Mouse (Mus musculus) left cerebral cortex, adult 8-10 months (tissue): ENCODE measurements around the gene Ggn. TPM values are rescaled to one million over a fixed set of nuclear protein-coding genes. Genes with fewer than 3 reads are reported as not detected.
A peak's percentile ranks its signal among the peaks of the same experiment; 100 is the strongest.
"Not testable (repeated sequence)": the region's sequence is repeated elsewhere in the genome, so short reads cannot be mapped to it uniquely, and the experiment has no call there.

ENCODE experiments used
- DNase-seq, 2 experiments: peaks; one replicate each; pipeline ENCODE4 v3.0.0; 2022; ENCODE audit warnings: low spot score in 2 of 2
- total RNA-seq, 4 experiments: library from RNA; stranded (reverse); gene quantifications; 2 replicates each; pipeline ENCODE4 v1.2.4; 2022

Gene Ggn
- total RNA-seq, 4 experiments from 2014 or later = 0.54 to 1.7 (median 0.67) TPM

DNA sequence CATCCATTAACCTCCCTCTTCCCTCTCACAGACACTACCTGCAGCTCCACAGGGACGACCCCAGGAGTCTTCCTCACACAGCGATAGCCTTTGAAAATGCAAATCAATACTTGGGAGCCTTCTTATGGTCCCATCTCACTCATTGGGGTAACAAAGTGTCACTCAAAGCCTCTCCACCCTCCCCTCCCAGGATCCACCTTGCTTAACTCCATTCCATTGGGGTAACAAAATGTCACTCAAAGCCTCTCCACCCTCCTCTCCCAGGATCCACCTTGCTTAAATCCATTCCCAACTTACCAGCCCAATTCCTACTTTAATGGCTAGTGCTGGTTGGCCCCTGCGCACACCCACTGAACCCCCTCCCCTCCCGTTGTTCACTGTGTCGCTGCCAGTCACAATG, 11.7 kb upstream of the Ggn start:
- DNase-seq = no peak

GRCm38 (mm10) chr7:29162294-29162693, 7.7 kb upstream of the Ggn start:
- DNase-seq = no peak

DNA sequence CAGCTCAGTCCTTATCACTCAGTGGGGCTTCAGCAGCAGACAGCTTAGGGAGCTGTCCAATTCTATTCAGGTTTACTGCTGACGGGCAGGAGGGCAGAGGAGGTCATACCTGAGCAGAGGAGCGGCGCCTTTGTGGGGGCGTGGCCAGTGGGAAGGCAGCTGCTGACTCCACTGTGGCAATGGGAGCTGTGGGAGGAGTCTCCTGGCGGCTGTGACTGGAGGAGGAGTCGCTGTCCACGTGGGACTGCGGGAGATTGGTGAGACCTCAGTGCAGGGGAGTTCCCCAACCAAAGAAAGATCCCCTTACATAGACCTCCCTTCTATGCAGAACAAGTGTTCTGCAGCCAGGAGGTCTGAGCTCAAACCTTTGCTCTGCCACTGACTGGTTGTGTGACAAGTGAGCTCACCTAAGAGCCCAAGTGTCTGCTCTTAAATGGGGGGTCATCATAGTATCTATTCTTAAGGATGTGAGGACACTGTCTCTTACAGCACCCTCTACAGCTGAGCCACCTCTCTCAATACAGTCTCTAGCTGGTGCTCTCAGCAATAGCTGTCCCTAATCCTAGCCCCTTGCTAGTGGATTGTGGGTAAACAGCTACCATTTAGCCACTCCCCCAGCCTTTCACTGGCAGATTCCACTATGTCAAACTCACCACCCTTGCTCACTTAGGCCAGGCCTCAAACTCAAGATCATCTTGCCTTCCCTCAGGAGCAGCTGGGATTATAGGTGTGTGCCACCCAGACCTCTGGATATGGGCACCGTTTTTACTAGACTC, 7.1 kb upstream of the Ggn start:
- DNase-seq = no peak

DNA sequence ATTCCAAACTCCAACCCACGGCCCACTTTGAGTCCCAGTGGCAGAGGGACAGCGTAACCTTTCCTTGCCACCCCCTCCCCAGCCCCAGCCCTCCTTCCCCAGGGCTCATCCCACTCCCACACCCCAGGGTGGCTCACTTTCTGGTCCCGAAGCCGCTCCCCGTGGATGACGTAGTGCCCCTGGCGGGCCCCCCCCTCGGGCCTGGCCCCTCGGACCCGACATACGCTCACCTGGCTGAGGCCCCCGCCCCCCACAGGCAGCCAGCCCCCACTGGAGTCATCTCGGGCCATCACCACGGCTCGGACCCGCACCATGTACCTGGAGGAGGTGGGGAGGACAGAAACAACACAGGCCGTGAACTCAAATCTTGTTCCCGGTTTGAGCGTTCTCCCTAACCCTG, 2.4 kb upstream of the Ggn start:
- DNase-seq = no peak

DNA sequence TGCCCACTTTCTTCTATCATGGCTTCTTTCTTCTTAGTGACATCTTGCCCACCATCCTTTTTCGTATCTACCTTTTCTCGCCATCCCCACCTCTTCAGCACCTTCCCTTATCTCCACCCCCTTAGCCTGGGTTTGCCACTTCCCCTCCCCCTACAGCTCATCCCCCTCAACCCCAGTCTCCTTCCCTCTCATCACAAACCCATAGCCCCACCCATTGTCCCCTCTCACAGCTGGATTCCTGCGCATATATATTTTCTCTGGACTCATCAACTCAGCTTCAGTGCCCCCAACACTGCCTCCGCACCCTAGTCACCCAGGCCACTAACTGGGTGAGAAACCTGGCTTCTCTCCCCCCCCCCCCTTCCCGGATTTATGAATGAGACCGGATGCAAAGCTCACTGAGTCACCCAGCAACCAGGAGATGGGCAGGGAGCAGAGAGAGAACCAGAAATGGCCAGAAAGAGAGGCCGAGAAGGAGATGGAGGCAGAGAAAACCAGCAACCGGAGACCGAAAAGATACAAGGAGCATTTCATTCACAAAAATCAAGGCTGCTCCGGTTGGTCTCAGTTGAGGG, 1.8 kb upstream of the Ggn start:
- DNase-seq = no peak

- DNase-seq = peak in 1 of 2 experiments; percentile 41
Measured at GRCm38 (mm10) chr7:29168791-29169230, 1.2 kb upstream of the Ggn start.

DNA sequence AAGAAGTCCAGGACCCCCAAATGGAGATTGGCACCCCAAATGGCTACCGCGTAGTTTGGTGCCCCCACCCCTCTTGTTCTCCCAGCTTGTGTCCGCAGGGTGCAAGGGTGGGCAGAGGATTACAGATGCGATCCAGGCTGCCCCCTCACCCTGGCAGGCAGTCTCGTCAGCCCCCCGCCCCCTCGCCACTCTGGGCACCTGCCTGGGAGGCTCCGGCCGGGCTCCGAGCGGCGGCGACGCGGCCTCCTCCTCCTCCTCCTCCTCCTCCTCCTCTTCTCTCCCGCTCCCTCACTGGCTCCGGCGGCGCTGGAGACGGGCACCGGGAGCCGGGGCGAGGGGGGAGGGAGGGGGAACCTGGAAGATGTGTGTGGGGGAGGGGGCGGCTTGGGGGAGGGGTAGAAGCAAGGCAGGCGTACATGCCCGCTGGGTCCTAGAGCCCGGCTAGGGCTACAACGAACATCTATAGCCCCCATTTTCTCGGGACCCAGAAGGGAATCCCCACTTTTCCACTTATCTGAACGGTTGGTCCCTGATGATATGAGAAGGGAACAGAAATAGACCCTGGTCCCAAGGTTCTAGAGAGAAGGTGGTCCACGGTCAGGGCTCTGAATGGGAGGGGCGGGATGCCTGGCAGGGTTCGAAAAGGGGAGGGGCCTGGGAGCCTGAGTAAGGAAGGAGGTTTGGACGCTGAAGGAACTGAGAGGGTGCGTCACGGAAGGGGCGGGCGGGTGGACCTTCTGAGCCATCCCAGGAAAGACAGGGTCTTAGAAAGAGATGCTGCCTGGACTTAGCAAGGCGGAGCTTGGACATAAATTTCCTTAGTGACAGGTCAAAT, 562 bp upstream of the Ggn start:
- DNase-seq = peak; percentile 69 to 84

DNA sequence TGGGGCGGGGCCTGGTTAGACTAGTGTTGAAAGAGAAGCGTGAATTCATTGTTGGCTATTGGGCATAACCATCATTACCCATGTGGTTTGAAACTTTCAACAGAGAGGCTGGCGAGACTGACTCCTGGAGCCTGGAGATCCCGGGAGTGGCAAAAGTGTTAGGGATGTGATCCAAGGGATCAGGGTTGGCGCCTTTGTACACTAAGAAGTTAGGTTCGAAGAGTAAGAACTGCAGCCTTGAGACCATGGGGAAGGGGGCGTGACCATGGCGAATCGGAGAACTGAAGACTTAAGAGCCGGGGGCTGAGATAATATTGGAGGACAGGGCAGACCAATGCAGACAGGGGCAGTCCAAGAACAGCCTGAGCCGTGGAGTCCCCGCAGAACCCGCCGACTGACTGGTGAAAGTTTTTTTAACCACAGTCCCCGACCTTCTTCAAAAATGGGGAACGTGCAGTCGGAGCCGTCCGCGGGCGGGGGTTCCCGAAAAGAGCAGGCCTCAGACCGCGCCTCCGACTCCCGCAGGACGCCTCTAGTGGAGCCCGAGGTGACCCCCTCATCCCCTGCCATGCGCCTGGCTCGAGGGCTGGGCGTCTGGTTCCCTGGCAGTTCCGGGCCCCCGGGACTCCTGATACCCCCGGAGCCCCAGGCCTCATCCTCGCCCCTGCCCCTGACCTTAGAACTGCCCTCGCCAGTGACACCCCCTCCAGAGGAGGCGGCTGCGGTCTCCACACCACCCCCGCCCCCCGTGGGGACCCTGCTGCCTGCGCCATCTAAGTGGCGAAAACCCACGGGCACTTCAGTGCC, 948 bp downstream of the Ggn start:
- DNase-seq = no peak

DNA sequence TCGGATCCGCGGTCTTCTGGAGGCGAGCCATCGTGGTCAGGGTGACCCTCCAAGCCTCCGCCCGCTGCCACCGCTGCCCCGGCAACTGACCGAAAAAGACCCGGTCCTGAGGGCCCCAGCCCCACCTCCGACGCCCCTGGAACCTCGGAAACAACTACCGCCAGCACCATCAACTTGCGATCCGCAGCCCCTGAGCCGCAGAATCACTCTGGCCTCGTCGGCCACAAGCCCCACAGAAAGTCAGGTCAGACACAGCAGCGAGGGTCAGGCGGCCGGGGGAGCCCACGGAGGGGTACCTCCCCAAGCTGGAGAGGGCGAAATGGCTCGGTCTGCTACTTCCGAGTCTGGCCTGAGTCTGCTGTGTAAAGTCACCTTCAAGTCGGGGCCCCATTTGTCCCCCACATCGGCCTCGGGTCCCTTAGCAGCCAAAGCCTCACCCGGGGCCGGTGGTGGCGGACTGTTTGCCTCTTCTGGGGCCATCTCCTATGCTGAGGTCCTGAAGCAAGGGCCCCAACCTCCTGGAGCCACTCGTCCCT, 1.6 kb downstream of the Ggn start:
- no peak for DNase-seq

DNA sequence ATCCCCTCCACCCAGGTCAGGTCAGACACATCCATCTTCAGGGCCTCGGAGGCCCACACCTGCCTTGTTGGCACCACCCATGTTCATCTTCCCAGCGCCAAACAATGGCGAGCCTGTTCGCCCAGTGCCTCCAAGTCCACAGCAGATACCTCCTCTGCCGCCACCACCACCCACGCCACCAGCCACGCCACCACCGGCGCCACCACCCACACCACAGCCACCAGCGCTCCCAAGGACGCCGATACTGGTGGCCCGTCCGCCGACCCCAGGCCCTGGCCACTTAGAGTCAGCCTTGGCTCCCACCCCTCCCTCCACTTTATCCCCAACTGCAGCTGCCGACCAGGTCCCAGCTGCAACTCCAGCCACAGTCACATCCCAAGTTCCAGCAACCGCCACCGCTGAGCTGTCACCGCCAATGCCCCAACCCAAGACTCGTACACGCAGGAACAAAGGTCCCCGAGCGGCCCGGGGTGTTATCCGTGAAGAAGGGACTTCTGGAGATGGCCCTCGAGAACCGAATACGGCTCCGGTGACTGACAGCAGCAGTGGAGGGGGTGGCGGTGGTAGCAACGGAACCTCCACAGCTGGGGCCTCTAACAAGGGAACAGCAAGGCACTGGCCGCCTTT, 2.5 kb downstream of the Ggn start:
- no peak for DNase-seq

- no peak for DNase-seq
Measured at GRCm38 (mm10) chr7:29178106-29178505, 8.1 kb downstream of the Ggn start.

DNA sequence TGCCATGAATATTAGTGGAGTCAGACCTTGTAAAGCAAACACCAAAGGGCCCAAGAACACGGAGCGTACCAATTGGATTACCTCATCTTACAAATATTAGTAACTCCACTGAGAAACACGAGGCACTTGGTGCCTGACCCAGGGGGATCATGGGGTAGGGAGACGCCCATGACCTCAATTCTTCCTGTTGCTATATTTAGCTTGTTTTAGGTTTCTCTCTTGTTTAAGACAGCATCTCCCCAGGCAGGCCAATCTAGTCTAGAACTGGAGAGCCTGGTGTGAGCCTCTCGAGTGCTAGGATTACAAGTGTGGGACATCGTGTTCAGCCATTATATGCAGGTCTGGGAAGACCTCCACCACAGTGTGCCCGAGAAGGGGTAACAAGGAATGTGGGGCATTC, 9.3 kb downstream of the Ggn start:
- no peak for DNase-seq

- peak; percentile 81 to 98 for DNase-seq
Measured at GRCm38 (mm10) chr7:29180077-29180853, 10.3 kb downstream of the Ggn start, which contains the start of gene Psmd8. Gene Psmd8, minus strand, starts transcription at chr7:29180701.

GRCm38 (mm10) chr7:29180854-29181236, 10.8 kb downstream of the Ggn start:
- DNase-seq = no peak

GRCm38 (mm10) chr7:29181323-29181722, 11.3 kb downstream of the Ggn start:
- DNase-seq = not testable (repeated sequence)

DNA sequence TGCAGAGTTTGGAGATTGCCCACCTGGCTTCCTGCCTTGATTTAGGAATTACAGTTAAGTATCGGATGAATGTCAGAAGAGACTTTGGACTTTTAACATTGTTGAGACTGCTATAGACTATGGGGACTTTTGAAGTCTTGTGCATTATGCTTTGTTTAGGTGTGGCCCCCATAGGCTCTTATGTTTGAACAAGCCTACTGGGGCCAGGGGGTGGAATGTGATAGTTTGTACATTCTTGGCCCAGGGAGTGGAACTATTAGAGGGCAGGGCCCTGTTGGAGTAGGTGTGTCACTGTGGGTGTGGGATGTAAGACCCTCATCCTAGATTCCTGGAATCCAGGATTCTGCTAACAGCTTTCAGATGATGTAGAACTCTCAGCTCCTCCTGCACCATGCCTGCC, 24.2 kb downstream of the Ggn start:
- not testable (repeated sequence) for DNase-seq

DNA sequence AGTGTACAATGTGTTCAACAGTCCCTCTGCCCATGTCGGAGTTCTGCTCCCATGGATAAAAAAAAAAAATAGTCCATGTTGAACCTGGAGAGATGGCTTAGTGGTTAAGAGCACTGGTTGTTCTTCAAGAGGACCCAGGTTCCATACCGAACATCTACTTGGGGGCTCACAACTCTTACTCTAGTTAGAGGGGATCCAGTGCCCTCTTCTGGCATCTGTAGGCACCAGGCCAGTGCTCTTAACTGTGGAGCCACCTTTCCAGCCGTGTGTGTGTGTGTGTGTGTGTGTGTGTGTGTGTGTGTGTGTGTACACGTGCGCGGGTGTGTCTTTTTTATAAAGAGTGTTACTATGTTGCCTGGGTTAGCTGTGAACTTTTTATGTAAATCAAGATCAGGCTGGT, 32.6 kb downstream of the Ggn start:
- no peak for DNase-seq

- DNase-seq = not testable (repeated sequence)
Measured at GRCm38 (mm10) chr7:29211013-29211412, 41.0 kb downstream of the Ggn start.

- DNase-seq = peak; percentile 35 to 49
Measured at GRCm38 (mm10) chr7:29211415-29212198, 41.6 kb downstream of the Ggn start.
